Mouse (Mus musculus) kidney, adult 2 months (tissue): ENCODE data around the gene Lamc2. TPM values are rescaled to one million over a fixed set of nuclear protein-coding genes. Genes with fewer than 3 reads are reported as not detected.

Source experiments
- DNase-seq: peaks from one replicate; pipeline ENCODE4 v3.0.0; 2021
- H3K27ac ChIP-seq: fragments of 200-500 bp; 2 replicates; pipeline ENCODE4 v1.5.1; 2012; ENCODE audit warnings: low read depth, low read length, control low read depth, inconsistent platforms; ENCODE audit not compliant: insufficient read depth
- H3K27me3 ChIP-seq: fragments of 200-500 bp; replicated peaks from 2 replicates; pipeline ENCODE4 v1.6.1; 2012; ENCODE audit warnings: mild to moderate bottlenecking, moderate library complexity, low read length, inconsistent platforms; ENCODE audit not compliant: control insufficient read depth, insufficient read depth
- H3K36me3 ChIP-seq: fragments of 200-500 bp; 2 replicates; pipeline ENCODE4 v1.6.1; 2012; ENCODE audit warnings: mild to moderate bottlenecking, moderate library complexity, low read length, inconsistent platforms; ENCODE audit not compliant: control insufficient read depth, insufficient read depth
- H3K4me1 ChIP-seq: fragments of 200-500 bp; 2 replicates; pipeline ENCODE4 v1.6.1; 2011; ENCODE audit warnings: low read length; ENCODE audit not compliant: control insufficient read depth, insufficient read depth
- H3K4me3 ChIP-seq: fragments of 200-500 bp; 2 replicates; pipeline ENCODE4 v1.5.1; 2011; ENCODE audit warnings: mild to moderate bottlenecking, low read depth, low read length, control low read depth; ENCODE audit not compliant: insufficient read depth
- CTCF ChIP-seq: fragments of 200-500 bp; conservative IDR thresholded peaks from 2 replicates; pipeline ENCODE4 v1.5.1; 2011; ENCODE audit warnings: low read depth, mild to moderate bottlenecking, control low read depth, low read length, moderate library complexity, mixed read lengths; ENCODE audit not compliant: insufficient read depth, insufficient read length
- POLR2A ChIP-seq: fragments of 200-500 bp; IDR thresholded peaks from one replicate; pipeline ENCODE4 v1.6.1; 2011; ENCODE audit warnings: low read depth, low read length, control low read depth
- WGBS: fragments of 180-500 bp; shearing (Covaris S2); methylation state at CpG from one replicate; pipeline ENCODE4 v1.1.7; 2018; 5-methylcytosine and 5-hydroxymethylcytosine counted together
- polyA plus RNA-seq: library from polyadenylated mRNA; depleted of rRNA; stranded (reverse); fragments of >200 nt; gene quantifications from 2 replicates; pipeline ENCODE4 v1.2.3, GENCODE M21; 2012

The Lamc2 gene
- polyA plus RNA-seq, 1 experiment, result 7.0 TPM

DNA sequence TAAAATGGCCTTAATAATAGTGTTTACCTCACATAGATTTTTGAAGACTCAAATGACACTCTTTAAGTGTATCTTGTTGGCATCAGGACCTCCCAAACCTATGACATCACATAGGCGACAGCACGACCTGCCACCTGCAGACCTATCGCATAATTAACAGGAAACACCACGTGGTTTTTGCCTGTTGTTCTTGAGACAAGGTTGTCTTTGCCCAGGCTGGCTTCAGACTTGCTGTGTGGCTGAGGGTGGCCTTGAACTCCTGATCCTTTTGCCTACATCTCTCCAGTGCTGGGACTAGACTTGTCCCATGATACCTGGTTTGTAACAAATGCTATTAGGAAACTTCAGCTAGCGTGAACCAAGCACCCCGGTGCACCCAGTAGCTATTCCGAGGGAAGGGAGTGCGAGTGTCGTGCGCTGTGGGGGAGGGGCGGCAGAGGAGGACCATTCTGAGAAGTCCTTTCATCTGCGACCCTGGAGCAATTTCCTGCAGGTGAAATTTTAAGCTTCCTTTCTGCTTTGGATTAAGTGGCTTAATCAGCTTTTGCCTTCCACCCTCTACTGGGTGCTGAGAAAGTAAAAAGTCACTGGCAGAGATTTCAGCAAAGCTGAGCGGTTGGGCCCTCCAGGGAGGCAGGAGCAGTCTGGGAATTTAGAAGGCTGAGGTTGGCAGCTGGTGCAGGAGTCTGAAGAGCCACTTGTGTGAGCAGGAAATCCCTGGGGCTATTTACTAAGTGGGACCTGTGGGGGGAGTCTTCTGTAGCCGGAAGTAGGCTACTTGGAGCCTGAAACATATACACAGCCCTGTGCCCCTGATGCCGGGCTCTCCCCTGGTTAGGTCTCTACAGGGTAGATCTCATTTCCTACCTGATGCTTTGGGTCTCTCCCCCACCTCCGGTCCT, 90.2 kb downstream of the Lamc2 start:
- H3K27ac ChIP-seq, result no peak overlapping the region
- no peaks in the 10 kb centered on the region for H3K4me1 ChIP-seq
- no peak for DNase-seq
- no peaks in the 10 kb centered on the region for H3K36me3 ChIP-seq
- H3K27me3 ChIP-seq, result no peaks in the 10 kb centered on the region
- 35% methylated on average over 16 of the region's 16 CpGs for WGBS
- no peak overlapping the region for H3K4me3 ChIP-seq
- TF ChIP-seq CTCF, result no peak
- TF ChIP-seq POLR2A, result no peak

DNA sequence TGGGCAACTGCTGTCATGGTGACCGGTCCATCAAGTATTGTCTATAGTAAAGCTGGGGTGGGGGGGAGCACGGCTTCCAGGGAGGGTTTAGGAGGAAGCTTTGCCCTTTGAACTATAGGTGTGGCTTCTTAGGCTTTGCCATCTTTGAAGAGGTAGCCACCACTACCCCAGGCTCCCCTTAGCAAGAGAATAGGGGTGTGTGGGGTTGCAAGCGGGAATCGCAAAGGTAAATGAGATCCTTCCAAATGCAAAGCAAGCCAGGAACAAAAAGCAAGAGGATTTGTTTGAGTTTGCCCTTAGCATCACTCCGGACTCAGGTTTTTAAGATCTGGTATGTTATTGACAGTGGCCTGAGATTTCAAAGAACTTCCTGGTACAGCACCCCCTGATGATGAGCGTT, 90.9 kb downstream of the Lamc2 start:
- no peaks in the 10 kb centered on the region for H3K4me1 ChIP-seq
- TF ChIP-seq CTCF, result no peak
- no peak for TF ChIP-seq POLR2A
- H3K27me3 ChIP-seq, result no peaks in the 10 kb centered on the region
- 81% methylated on average over 6 of the region's 6 CpGs for WGBS
- no peak overlapping the region for H3K4me3 ChIP-seq
- H3K27ac ChIP-seq, result no peak overlapping the region
- H3K36me3 ChIP-seq, result no peaks in the 10 kb centered on the region
- no peak for DNase-seq

DNA sequence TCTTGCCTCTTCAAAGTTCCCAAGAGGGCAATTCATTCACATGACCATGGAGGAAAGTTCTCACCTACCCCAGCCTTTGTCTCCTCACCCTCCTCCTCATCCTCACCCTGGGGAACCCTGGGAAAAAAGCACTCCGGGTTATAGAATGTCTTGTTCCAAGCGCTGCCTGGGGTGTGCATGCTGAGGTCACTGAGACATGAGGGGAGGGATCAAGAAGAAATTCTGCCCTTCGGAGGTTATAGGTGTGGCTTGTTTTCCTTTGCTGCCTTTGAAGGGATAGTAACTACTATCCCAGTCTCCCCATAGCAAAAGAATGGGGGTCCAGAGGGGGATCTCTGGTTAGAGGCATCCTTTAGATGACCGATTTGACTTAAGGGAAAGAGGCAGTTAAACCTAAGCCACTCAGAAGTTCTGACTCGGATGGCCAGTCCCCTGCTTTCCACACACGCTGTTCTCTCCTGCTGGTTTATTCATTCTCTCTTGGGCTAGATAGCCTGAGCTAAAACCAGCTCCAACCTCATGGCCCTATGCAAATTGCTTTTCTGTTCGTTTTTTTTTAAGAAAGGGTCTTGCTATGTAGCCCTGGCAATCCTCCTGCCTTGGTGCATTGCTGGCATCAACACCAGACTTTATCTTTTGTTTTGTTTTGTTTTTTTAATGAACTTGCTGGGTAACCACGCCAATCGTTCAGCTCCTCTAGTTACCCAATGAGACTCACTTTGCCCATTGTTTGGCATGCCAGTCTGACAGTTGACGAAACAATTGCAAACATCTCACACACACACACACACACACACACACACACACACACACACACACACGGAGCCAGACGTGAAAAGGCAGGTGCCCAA, 91.8 kb downstream of the Lamc2 start:
- Histone ChIP-seq H3K4me3 (no peak overlapping the region), H3K27ac (no peak overlapping the region), H3K4me1 (no peaks in the 10 kb centered on the region), H3K27me3 (no peaks in the 10 kb centered on the region), H3K36me3 (no peaks in the 10 kb centered on the region)
- DNase-seq, result no peak
- WGBS, result 60% methylated on average over 12 of the region's 12 CpGs
- no peak for TF ChIP-seq POLR2A
- TF ChIP-seq CTCF, result no peak

DNA sequence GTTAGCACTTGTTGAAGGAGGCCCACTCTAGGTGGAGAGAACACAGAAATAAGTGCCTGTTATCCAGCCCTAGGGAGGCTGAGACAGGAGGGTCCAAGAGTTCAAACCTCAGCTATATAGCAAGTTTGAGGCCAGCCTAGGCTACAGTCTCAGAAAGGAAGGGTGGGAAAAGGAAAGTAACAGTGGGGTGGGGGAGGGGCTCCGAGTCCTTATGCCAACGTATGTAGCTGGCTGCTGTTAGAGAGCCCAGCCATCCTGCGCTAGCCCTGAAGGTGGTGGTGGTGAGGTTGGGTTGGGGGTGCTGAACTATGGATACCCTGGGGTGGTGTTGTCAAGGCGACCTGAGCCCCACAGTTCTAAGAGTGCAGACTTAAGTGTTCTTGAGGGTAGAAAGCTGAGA, 92.7 kb downstream of the Lamc2 start:
- Histone ChIP-seq H3K4me3 (no peak overlapping the region), H3K27me3 (no peaks in the 10 kb centered on the region), H3K36me3 (no peaks in the 10 kb centered on the region), H3K27ac (no peak overlapping the region), H3K4me1 (no peaks in the 10 kb centered on the region)
- TF ChIP-seq CTCF, result no peak
- no peak for TF ChIP-seq POLR2A
- no peak for DNase-seq
- 80% methylated on average over 4 of the region's 4 CpGs for WGBS

DNA sequence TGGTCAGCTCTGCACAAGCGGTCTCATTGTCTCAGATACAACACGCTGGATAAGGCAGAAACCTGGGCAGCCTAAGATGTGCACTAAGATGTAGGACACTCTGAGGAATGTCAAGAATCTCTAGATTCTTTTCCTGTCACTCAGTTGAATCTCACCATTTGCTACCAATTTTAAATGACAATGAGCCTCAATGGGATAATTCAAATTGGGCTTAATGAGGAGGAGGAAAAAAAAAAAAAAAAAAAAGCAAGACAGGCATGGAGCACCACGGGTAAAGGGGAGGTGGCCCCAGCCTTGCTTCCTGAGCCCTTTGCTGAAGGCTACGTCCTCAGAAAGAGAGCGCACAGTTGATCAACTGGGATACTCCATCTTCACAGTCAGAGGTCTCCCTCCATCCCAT, 93.1 kb downstream of the Lamc2 start:
- WGBS, result 89% methylated on average over 5 of the region's 5 CpGs

DNA sequence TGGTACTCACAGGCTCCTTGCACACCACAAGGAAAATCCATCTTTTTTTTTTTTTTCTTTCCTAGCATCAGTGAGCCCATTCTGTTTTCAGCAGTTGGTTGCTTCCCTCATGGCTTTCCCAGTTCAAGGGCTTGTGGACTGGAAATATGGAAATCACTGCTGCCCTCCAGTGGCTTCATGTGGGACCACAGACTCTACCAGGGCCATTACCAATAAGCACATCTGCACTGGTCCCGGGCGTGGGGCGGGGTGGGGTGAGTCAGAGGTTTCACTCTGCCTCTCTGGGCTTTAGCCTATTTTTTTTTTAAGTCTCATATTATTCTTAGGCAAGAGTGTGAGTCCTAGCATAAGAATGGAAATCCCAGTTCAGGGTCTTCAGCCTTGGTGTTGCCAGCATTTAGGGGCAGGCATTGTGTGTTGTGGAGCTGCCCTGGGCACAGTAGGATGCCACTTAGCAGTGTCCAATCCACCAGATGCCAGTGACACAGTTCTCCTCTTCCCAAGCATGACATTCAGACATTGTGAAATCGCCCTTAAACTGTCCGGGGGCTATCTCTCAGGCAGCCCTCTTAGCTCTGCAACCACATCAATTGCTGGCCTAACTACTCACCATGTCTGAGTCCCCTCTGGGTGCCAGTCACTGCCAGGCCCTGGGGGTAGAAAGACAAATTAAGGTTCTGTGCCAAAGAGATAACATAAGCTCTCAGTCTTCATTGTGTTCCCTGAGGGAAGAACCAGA, 93.8 kb downstream of the Lamc2 start:
- Histone ChIP-seq H3K4me3 (no peak overlapping the region), H3K27me3 (no peaks in the 10 kb centered on the region), H3K36me3 (no peaks in the 10 kb centered on the region), H3K4me1 (no peaks in the 10 kb centered on the region), H3K27ac (no peak overlapping the region)
- TF ChIP-seq CTCF (peak; percentile 72), POLR2A (no peak)
- peak; percentile 70 for DNase-seq
- 57% methylated on average over 5 of the region's 5 CpGs for WGBS

More for the DNA sequence above, 93.1 kb downstream of the Lamc2 start:
- Histone ChIP-seq H3K4me1 (no peaks in the 10 kb centered on the region), H3K36me3 (no peaks in the 10 kb centered on the region), H3K4me3 (no peak overlapping the region), H3K27ac (no peak overlapping the region), H3K27me3 (no peaks in the 10 kb centered on the region)
- no peak for DNase-seq
- TF ChIP-seq CTCF, result no peak
- no peak for TF ChIP-seq POLR2A
